Mouse (Mus musculus): Measurements from ENCODE around the gene BC025920. TPM values are rescaled to one million over a fixed set of nuclear protein-coding genes. Genes with fewer than 3 reads are reported as not detected.

The BC025920 gene
- polyA plus RNA-seq (2015; fragmentation: Nextera tagmentation; extraction: Ambion mirVana), result 0.55 and 0.71 TPM in 2 replicates

GRCm38 (mm10) chr10:81605974-81606751 lies at the start of gene BC025920:
TSS of gene BC025920 (plus strand) at chr10:81606270.
- peak within 1 kb of the TSS; percentile 77 for H3K4me2 ChIP-seq
- under 1% methylated on average over 39 of the region's 39 CpGs for WGBS

GRCm38 (mm10) chr10:81556282-81556681 lies 49.8 kb upstream of the BC025920 start:
- Histone ChIP-seq H3K27ac (no peak overlapping the region), H3K9me3 (no peaks in the 10 kb centered on the region), H3K9ac (no peak overlapping the region), H3K4me1 (peaks cover 14% of the 10 kb centered on the region), H3K36me3 (0 out of 2 replicates have a peak, but pooled peaks cover 3% of the 10 kb centered on the region), H3K4me2 (no peak overlapping the region), H3K4me3 (replicated peaks) (no peak overlapping the region), H3K27me3 (replicated peaks) (no peaks in the 10 kb centered on the region)
- ATAC-seq (ENCODE audit: insufficient read depth, low FRiP score, low read depth), result no peak
- 67% methylated on average over 3 of the region's 3 CpGs for WGBS

More at GRCm38 (mm10) chr10:81605974-81606751, at the start of gene BC025920:
- peak within 1 kb of the TSS; percentile 11; the same call in 1 of the 2 replicates for H3K9ac ChIP-seq
- H3K27me3 ChIP-seq (replicated peaks), result no peaks in the 10 kb centered on the region
- H3K27ac ChIP-seq, result peak within 1 kb of the TSS; percentile 95
- H3K36me3 ChIP-seq, result no peaks in the 10 kb centered on the region
- H3K4me1 ChIP-seq, result peaks cover 21% of the 10 kb centered on the region
- peak within 1 kb of the TSS; percentile 54 for H3K4me3 ChIP-seq (replicated peaks)
- peak; percentile 92 for ATAC-seq (ENCODE audit: insufficient read depth, low FRiP score, low read depth)
- H3K9me3 ChIP-seq, result no peaks in the 10 kb centered on the region

- no peaks in the 10 kb centered on the region for H3K27me3 ChIP-seq (replicated peaks)
- H3K27ac ChIP-seq, result no peak overlapping the region
- 36% methylated on average over 1 of the region's 1 CpGs for WGBS
- H3K36me3 ChIP-seq, result 0 out of 2 replicates have a peak, but pooled peaks cover 3% of the 10 kb centered on the region
- no peak overlapping the region for H3K9ac ChIP-seq
- no peak overlapping the region for H3K4me2 ChIP-seq
- no peaks in the 10 kb centered on the region for H3K9me3 ChIP-seq
- peaks cover 16% of the 10 kb centered on the region for H3K4me1 ChIP-seq
- H3K4me3 ChIP-seq (replicated peaks), result no peak overlapping the region
- no peak for ATAC-seq (ENCODE audit: insufficient read depth, low FRiP score, low read depth)
Observed at GRCm38 (mm10) chr10:81557491-81557890, 48.6 kb upstream of the BC025920 start.

- H3K27me3 ChIP-seq (replicated peaks), result no peaks in the 10 kb centered on the region
- ATAC-seq (ENCODE audit: insufficient read depth, low FRiP score, low read depth), result peak; percentile 81
- H3K9ac ChIP-seq, result peak within 1 kb of the TSS; percentile 96
- WGBS, result 1% methylated on average over 44 of the region's 53 CpGs
- peak within 1 kb of the TSS; percentile 77 for H3K4me2 ChIP-seq
- peaks cover 31% of the 10 kb centered on the region for H3K4me1 ChIP-seq
- H3K4me3 ChIP-seq (replicated peaks), result peak within 1 kb of the TSS; percentile 87
- 0 out of 2 replicates have a peak, but pooled peaks cover 3% of the 10 kb centered on the region for H3K36me3 ChIP-seq
- H3K27ac ChIP-seq, result peak within 1 kb of the TSS; percentile 93
- no peaks in the 10 kb centered on the region for H3K9me3 ChIP-seq
Observed at GRCm38 (mm10) chr10:81559163-81559626, 46.9 kb upstream of the BC025920 start, which contains the start of gene Aes. TSS of gene Aes (plus strand) at chr10:81559488.

- Histone ChIP-seq H3K36me3 (0 out of 2 replicates have a peak, but pooled peaks cover 7% of the 10 kb centered on the region), H3K4me3 (replicated peaks) (peak overlapping the region; percentile 87), H3K9me3 (no peaks in the 10 kb centered on the region), H3K9ac (peak overlapping the region; percentile 96), H3K27me3 (replicated peaks) (no peaks in the 10 kb centered on the region), H3K27ac (peak overlapping the region; percentile 93), H3K4me2 (peak overlapping the region; percentile 77), H3K4me1 (peaks cover 38% of the 10 kb centered on the region)
- ATAC-seq (ENCODE audit: insufficient read depth, low FRiP score, low read depth), result peak; percentile 8; the same call in 1 of the 2 replicates
- WGBS, result under 1% methylated on average over 33 of the region's 36 CpGs
Observed at GRCm38 (mm10) chr10:81559627-81560539, 46.2 kb upstream of the BC025920 start.

GRCm38 (mm10) chr10:81560719-81561459 lies 45.2 kb upstream of the BC025920 start:
- peak overlapping the region; percentile 87 for H3K4me3 ChIP-seq (replicated peaks)
- peak overlapping the region; percentile 93 for H3K27ac ChIP-seq
- peak overlapping the region; percentile 77 for H3K4me2 ChIP-seq
- H3K27me3 ChIP-seq (replicated peaks), result no peaks in the 10 kb centered on the region
- no peaks in the 10 kb centered on the region for H3K9me3 ChIP-seq
- peaks cover 16% of the 10 kb centered on the region; the same call in 1 of the 2 replicates for H3K36me3 ChIP-seq
- ATAC-seq (ENCODE audit: insufficient read depth, low FRiP score, low read depth), result peak; percentile 6; the same call in 1 of the 2 replicates
- H3K4me1 ChIP-seq, result peaks cover 44% of the 10 kb centered on the region
- peak overlapping the region; percentile 96 for H3K9ac ChIP-seq
- WGBS, result 12% methylated on average over 16 of the region's 16 CpGs

GRCm38 (mm10) chr10:81562411-81562810 lies 43.7 kb upstream of the BC025920 start:
- Histone ChIP-seq H3K9ac (no peak overlapping the region), H3K27ac (no peak overlapping the region), H3K27me3 (replicated peaks) (no peaks in the 10 kb centered on the region), H3K4me2 (peak overlapping the region; percentile 19; the same call in 1 of the 2 replicates), H3K36me3 (peaks cover 25% of the 10 kb centered on the region), H3K4me1 (peaks cover 44% of the 10 kb centered on the region), H3K4me3 (replicated peaks) (no peak overlapping the region), H3K9me3 (no peaks in the 10 kb centered on the region)
- no peak for ATAC-seq (ENCODE audit: insufficient read depth, low FRiP score, low read depth)
- 66% methylated on average over 6 of the region's 6 CpGs for WGBS

GRCm38 (mm10) chr10:81563481-81563880 lies 42.6 kb upstream of the BC025920 start:
- Histone ChIP-seq H3K9me3 (no peaks in the 10 kb centered on the region), H3K4me1 (peaks cover 49% of the 10 kb centered on the region), H3K4me2 (peak overlapping the region; percentile 52), H3K36me3 (peaks cover 25% of the 10 kb centered on the region), H3K4me3 (replicated peaks) (peak overlapping the region; percentile 36), H3K9ac (no peak overlapping the region), H3K27ac (peak overlapping the region; percentile 52), H3K27me3 (replicated peaks) (no peaks in the 10 kb centered on the region)
- no peak for ATAC-seq (ENCODE audit: insufficient read depth, low FRiP score, low read depth)
- 39% methylated on average over 6 of the region's 6 CpGs for WGBS

GRCm38 (mm10) chr10:81564216-81564615 lies 41.9 kb upstream of the BC025920 start:
- no peaks in the 10 kb centered on the region for H3K9me3 ChIP-seq
- no peaks in the 10 kb centered on the region for H3K27me3 ChIP-seq (replicated peaks)
- peak overlapping the region; percentile 52 for H3K4me2 ChIP-seq
- peaks cover 56% of the 10 kb centered on the region for H3K4me1 ChIP-seq
- H3K9ac ChIP-seq, result 0 out of 2 replicates have a peak overlapping the region, but pooled peaks have one; percentile 8
- peak overlapping the region; percentile 36 for H3K4me3 ChIP-seq (replicated peaks)
- H3K27ac ChIP-seq, result peak overlapping the region; percentile 52
- no peak for ATAC-seq (ENCODE audit: insufficient read depth, low FRiP score, low read depth)
- WGBS, result 9% methylated on average over 10 of the region's 10 CpGs
- H3K36me3 ChIP-seq, result peaks cover 25% of the 10 kb centered on the region

- Histone ChIP-seq H3K4me2 (peak overlapping the region; percentile 52; the same call in 1 of the 2 replicates), H3K9me3 (no peaks in the 10 kb centered on the region), H3K4me3 (replicated peaks) (no peak overlapping the region), H3K4me1 (peaks cover 61% of the 10 kb centered on the region), H3K27me3 (replicated peaks) (no peaks in the 10 kb centered on the region), H3K27ac (peak overlapping the region; percentile 52; the same call in 1 of the 2 replicates), H3K9ac (no peak overlapping the region), H3K36me3 (peaks cover 25% of the 10 kb centered on the region)
- WGBS, result 39% methylated on average over 10 of the region's 10 CpGs
- no peak for ATAC-seq (ENCODE audit: insufficient read depth, low FRiP score, low read depth)
Observed at GRCm38 (mm10) chr10:81564734-81565133, 41.3 kb upstream of the BC025920 start.

All from stomach, embryonic 15.5 days (tissue).